Mouse (Mus musculus) ES-Bruce4 (cell line): ENCODE data around the gene Vmn1r214.

Source experiments
- CTCF ChIP-seq: IDR thresholded peaks from one replicate; pipeline ENCODE4 v1.8.1; 2011; ENCODE audit warnings: low read depth, low read length
- EP300 ChIP-seq: IDR thresholded peaks from 2 replicates; pipeline ENCODE4 v1.6.1; 2011; ENCODE audit warnings: low read depth, low read length; ENCODE audit not compliant: insufficient read depth

GRCm38 (mm10) chr13:22992721-22993120 is 37.5 kb upstream of the Vmn1r214 start:
- no peak for TF ChIP-seq CTCF
- TF ChIP-seq EP300, result no peak
